Mouse (Mus musculus): Measurements from ENCODE around the gene Aldh3b1.

DNA sequence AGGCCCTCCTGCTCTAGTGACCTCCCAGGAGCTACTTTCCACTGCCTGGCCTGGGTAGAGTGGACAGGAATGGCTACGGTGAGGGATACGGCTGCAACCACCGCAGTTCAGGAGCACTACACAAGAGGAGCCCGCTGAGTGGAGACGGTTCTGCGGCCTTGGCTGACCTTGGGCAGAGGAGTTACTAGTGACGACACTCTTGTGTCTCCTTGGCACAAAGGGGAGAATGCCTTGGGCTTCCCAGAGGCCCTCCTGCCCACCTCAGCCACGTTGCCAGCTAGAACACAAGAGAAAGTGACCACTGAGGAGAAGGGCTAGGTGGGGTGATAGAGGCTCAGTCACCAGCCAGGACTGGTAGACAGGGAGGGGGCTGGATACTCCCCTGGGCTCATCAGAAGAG is 5.4 kb downstream of the Aldh3b1 start:
- TF ChIP-seq CTCF (IDR thresholded peaks at IDR 0.05; ENCODE audit: low read depth): no peak
- no peak for TF ChIP-seq EP300 (optimal IDR thresholded peaks at IDR 0.05)
